Mouse (Mus musculus) intestine, embryonic 15.5 days (tissue): ENCODE results near the gene Nuak1. TPM values are rescaled to one million over a fixed set of nuclear protein-coding genes. Genes with fewer than 3 reads are reported as not detected.
"Not testable (repeated sequence)": the region's sequence is repeated elsewhere in the genome, so short reads cannot be mapped to it uniquely, and the experiment has no call there.

Source experiments
- ATAC-seq: fragments of 200-750 bp; cut with Nextera tagmentation; 2 replicates; pipeline ENCODE4 v1.8.0; 2017; ENCODE audit warnings: moderate TSS enrichment, moderate library complexity
- H3K27ac ChIP-seq: fragments of 300-500 bp; sonication (generic); 2 replicates; pipeline ENCODE4 v1.5.1; 2015; ENCODE audit warnings: mild to moderate bottlenecking, inconsistent platforms
- H3K27me3 ChIP-seq: fragments of 300-500 bp; sonication (generic); replicated peaks from 2 replicates; pipeline ENCODE4 v1.6.1; 2015; ENCODE audit warnings: inconsistent platforms
- H3K36me3 ChIP-seq: fragments of 300-500 bp; sonication (generic); 2 replicates; pipeline ENCODE4 v1.6.1; 2015; ENCODE audit warnings: inconsistent platforms
- H3K4me1 ChIP-seq: fragments of 300-500 bp; sonication (generic); replicated peaks from 2 replicates; pipeline ENCODE4 v1.6.1; 2015; ENCODE audit warnings: inconsistent platforms
- H3K4me2 ChIP-seq: fragments of 300-500 bp; sonication (generic); replicated peaks from 2 replicates; pipeline ENCODE4 v1.6.1; 2015; ENCODE audit warnings: mild to moderate bottlenecking, inconsistent platforms
- H3K4me3 ChIP-seq: fragments of 300-500 bp; sonication (generic); replicated peaks from 2 replicates; pipeline ENCODE4 v1.5.1; 2015; ENCODE audit warnings: inconsistent platforms
- H3K9ac ChIP-seq: fragments of 300-500 bp; sonication (generic); 2 replicates; pipeline ENCODE4 v1.6.1; 2015; ENCODE audit warnings: inconsistent platforms
- H3K9me3 ChIP-seq: fragments of 300-500 bp; sonication (generic); 2 replicates; pipeline ENCODE4 v1.6.1; 2016; ENCODE audit warnings: inconsistent platforms
- WGBS: fragments of 180-500 bp; shearing (Covaris S2); methylation state at CpG from one replicate; pipeline ENCODE4 v1.1.7; 2015; 5-methylcytosine and 5-hydroxymethylcytosine counted together
- polyA plus RNA-seq: library from polyadenylated mRNA; unstranded; fragments of >200 nt; fragmentation: Nextera tagmentation; extraction: Ambion mirVana; gene quantifications from 2 replicates; pipeline ENCODE4 v1.2.1, GENCODE M21; 2015

Nuak1 gene
- 0.92 and 0.97 TPM in 2 replicates for polyA plus RNA-seq

DNA sequence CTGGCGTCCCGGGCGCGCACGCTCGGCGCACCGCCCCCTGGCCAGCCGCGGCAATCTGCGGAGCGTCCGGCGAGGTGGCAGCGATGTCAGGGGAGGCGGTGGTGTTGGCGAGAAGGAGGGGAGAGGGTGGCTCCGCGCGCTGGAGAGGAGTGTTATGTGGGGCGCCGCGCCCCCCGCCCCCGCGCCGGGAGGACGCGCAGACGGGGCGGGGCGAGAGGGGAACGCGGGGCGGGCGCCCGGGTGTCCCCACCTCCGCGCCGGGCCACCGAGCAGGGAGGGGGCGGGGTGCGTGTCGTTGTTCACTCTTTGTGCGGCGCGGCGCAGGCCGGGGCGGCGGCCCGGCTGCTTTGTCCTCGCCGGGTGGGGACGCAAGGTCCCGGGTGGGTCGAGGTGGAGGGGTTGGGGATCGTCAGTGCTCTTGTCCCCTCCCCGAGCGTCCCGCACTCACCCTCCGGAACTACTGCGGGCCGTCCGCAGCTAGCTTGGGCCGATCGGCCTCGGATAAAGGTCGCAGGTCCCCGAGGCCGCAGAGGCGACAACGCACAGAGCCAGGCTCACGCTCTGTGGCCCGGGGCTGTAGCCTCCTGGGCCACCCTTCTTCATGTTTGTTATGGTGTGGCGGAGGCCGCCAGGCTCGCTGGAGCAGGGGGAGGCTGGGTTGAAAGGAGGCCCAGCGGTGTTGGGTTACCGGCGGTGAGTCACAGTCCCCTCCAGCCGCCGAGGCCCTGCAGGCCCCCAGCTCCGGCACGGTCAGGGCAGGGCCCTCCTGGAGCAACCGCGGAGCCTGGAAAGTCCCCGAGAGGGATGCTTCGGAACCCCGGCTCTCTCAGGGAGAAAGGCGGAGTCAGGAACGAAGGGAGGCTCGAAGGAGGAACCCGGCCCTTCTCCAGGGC is at the start of gene Nuak1:
Nuak1 (minus strand) TSS at position 57 of the 893 bp plus-strand sequence.
- H3K27me3 ChIP-seq = no peaks in the 10 kb centered on the region
- H3K9ac ChIP-seq = peak within 1 kb of the TSS; percentile 97
- H3K36me3 ChIP-seq = no peaks in the 10 kb centered on the region
- H3K4me2 ChIP-seq = peak within 1 kb of the TSS; percentile 89
- H3K4me1 ChIP-seq = peaks cover 21% of the 10 kb centered on the region; the same call in 1 of the 2 replicates
- ATAC-seq = peak; percentile 92
- H3K27ac ChIP-seq = peak within 1 kb of the TSS; percentile 90
- WGBS = under 1% methylated on average over 64 of the region's 94 CpGs
- H3K9me3 ChIP-seq = no peaks in the 10 kb centered on the region
- H3K4me3 ChIP-seq = peak within 1 kb of the TSS; percentile 73

GRCm38 (mm10) chr10:84490115-84490514 is 49.7 kb upstream of the Nuak1 start:
- Histone ChIP-seq H3K4me3 (no peak overlapping the region), H3K9me3 (no peaks in the 10 kb centered on the region), H3K27me3 (no peaks in the 10 kb centered on the region), H3K4me1 (no peaks in the 10 kb centered on the region), H3K27ac (no peak overlapping the region), H3K36me3 (no peaks in the 10 kb centered on the region), H3K4me2 (no peak overlapping the region), H3K9ac (no peak overlapping the region)
- WGBS = 88% methylated on average over 5 of the region's 5 CpGs
- no peak for ATAC-seq

DNA sequence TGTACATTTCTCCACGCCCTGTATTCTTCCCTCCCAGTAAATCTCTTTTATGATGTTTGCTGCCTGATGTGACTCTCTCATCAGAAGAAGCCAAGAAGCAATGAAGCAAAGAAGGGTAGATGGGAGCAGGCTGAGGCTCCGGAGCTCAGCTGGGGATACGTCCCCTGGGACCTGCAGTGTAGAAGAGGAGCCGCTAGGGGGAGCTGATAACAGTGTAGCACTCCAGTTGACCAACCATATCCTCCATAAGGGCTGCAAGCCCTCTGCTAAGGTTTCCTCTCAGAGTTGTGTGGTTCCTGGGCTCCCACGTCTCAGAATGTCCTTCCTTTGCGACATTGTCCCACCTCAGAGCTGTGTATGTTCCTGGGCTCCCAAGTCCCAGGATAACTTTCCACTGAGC is 47.9 kb upstream of the Nuak1 start:
- 46% methylated on average over 6 of the region's 6 CpGs for WGBS
- H3K27me3 ChIP-seq = no peaks in the 10 kb centered on the region
- no peaks in the 10 kb centered on the region for H3K4me1 ChIP-seq
- no peak overlapping the region for H3K4me2 ChIP-seq
- ATAC-seq = no peak
- H3K27ac ChIP-seq = no peak overlapping the region
- H3K4me3 ChIP-seq = no peak overlapping the region
- no peak overlapping the region for H3K9ac ChIP-seq
- no peaks in the 10 kb centered on the region for H3K9me3 ChIP-seq
- no peaks in the 10 kb centered on the region for H3K36me3 ChIP-seq

DNA sequence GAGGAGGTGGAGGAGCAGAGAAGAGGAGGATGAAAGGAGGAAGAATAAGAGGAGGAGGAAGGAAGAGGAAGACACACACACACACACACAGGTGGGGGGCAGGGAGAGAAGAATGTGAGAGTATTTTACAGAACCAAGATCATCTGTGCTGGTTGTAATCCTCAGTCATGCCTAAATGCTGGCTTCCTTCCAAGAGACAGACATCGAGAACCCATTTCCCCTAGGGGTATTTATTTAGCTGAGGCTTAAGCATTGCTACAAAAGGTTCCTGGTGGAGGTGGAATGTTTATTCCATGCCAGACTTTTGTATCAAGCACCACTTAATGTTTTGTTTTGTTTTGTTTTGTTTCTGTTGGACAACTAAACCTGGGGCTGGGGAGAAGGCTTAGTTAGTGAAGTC is 44.3 kb upstream of the Nuak1 start:
- H3K36me3 ChIP-seq = no peaks in the 10 kb centered on the region
- ATAC-seq = no peak
- no peaks in the 10 kb centered on the region for H3K27me3 ChIP-seq
- no peaks in the 10 kb centered on the region for H3K9me3 ChIP-seq
- no peak overlapping the region for H3K4me3 ChIP-seq
- no peak overlapping the region for H3K9ac ChIP-seq
- WGBS = 21% methylated on average over 1 of the region's 1 CpGs
- no peak overlapping the region for H3K4me2 ChIP-seq
- H3K27ac ChIP-seq = no peak overlapping the region
- H3K4me1 ChIP-seq = no peaks in the 10 kb centered on the region

DNA sequence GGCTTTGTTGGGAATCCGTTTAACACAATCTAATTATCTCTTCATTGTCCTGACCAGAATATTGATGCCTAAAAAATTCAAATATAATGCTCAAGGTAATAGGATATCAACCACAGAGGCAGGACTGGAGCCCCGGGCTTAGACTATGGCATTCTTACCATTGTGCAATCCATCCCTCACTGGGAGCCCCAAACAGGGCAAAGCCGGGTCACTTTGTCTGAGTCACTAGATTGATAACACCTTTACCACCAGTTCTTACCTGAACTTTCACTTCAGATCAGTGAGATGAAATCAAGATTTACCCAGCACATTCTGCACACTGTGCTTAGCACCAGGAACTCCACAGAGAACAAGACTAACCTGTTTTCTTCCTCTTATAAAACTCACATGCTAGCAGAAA is 43.2 kb upstream of the Nuak1 start:
- no peaks in the 10 kb centered on the region for H3K9me3 ChIP-seq
- no peak overlapping the region for H3K27ac ChIP-seq
- H3K9ac ChIP-seq = no peak overlapping the region
- H3K36me3 ChIP-seq = no peaks in the 10 kb centered on the region
- no peak overlapping the region for H3K4me2 ChIP-seq
- H3K4me3 ChIP-seq = no peak overlapping the region
- 59% methylated on average over 3 of the region's 3 CpGs for WGBS
- H3K4me1 ChIP-seq = no peaks in the 10 kb centered on the region
- ATAC-seq = peak; percentile 89
- H3K27me3 ChIP-seq = no peaks in the 10 kb centered on the region

DNA sequence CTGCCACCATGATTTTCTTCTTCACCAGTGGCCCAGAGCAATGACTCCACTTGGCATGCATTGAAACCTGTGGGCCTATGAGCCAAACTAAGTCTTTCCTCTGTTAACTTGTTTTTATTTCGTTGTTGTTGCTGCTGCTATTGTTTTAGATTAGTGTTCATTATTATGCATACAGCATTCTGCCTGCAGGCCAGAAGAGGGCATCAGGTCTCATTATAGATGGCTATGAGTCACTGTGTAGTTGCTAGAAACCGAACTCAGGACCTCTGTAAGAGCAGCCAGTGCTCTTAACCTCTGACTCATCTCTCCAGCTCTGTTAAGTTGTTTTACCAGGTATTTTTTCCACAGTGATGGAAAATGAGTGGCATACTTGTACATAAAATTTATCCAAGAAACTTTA is 42.7 kb upstream of the Nuak1 start:
- 91% methylated on average over 2 of the region's 2 CpGs for WGBS
- H3K36me3 ChIP-seq = no peaks in the 10 kb centered on the region
- H3K4me2 ChIP-seq = no peak overlapping the region
- ATAC-seq = no peak
- H3K27me3 ChIP-seq = no peaks in the 10 kb centered on the region
- H3K9ac ChIP-seq = no peak overlapping the region
- H3K4me1 ChIP-seq = no peaks in the 10 kb centered on the region
- no peaks in the 10 kb centered on the region for H3K9me3 ChIP-seq
- H3K4me3 ChIP-seq = no peak overlapping the region
- H3K27ac ChIP-seq = no peak overlapping the region

DNA sequence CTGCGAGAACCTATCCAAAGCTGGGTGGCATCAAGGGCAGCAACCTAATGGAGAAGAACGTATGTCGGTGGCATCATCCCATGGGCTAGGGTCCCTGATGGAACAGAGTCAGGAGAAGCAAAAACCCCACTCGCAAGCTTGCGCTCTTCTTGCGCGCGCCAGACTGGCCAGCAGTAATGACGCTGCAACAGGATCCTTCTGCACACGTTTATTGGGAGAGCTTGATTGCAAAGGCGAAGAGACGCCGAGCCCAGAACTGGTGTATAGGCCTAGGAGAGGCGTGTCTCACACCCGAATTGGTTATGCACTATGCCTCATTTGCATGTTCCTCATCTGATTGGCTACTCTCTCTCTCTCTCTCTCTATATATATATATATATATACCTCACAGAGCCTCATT is 42.0 kb upstream of the Nuak1 start:
- not testable (repeated sequence) for ATAC-seq, H3K9ac ChIP-seq, H3K4me1 ChIP-seq, H3K27ac ChIP-seq, H3K4me2 ChIP-seq, H3K27me3 ChIP-seq, H3K4me3 ChIP-seq, H3K36me3 ChIP-seq, H3K9me3 ChIP-seq
- 92% methylated on average over 15 of the region's 15 CpGs for WGBS

DNA sequence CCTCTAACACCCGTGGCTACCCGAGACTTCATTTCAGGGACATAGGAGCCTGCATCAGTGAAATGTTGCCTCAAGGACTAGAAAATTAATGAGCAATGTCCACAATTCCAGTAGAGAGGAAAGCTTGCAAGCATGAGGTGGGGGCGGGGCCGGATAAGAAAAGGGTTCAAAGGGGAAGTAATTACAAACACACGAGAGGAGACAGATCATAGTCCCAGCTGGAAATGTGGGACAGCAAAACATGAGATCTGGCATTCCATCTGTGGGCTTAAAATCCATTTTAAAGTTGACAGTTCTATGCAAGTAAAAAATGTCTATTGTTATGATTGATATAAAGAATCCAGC is 40.9 kb upstream of the Nuak1 start:
- H3K4me3 ChIP-seq = no peak overlapping the region
- WGBS = 62% methylated on average over 5 of the region's 5 CpGs
- H3K36me3 ChIP-seq = no peaks in the 10 kb centered on the region
- no peak overlapping the region for H3K4me2 ChIP-seq
- H3K9me3 ChIP-seq = no peaks in the 10 kb centered on the region
- H3K27me3 ChIP-seq = no peaks in the 10 kb centered on the region
- H3K4me1 ChIP-seq = peaks cover 5% of the 10 kb centered on the region
- H3K9ac ChIP-seq = no peak overlapping the region
- no peak for ATAC-seq
- no peak overlapping the region for H3K27ac ChIP-seq

DNA sequence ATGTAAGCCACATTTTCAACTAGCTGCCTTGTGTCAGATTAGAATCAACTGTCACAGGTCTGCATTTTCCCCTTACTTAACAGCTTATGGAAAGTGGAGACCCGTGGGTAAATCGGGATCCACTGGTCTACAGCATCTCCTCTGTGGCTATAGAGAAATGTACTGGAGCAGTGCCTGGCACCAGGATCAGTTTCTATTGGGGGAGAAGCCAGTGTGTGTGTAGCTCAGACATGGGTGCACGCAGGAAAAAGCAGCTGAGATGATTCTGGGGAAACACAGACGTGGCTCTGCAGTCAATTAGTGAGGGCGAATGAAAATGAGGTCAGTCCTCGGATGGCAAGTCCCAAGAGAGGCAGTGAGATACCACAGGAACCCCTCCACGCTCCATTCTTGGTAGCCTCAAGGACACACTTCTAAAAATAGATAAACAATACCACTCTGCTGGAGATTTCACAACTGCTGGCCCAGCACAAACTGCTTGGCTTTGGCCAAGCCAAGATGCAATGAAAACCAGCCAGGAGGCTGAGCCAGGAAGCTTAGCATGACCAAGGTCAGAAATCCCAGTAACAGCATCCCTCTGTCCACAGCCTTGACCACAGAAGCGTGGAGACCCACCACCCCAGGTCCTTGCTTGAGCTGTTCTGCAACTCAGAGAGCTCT is 40.4 kb upstream of the Nuak1 start:
- Histone ChIP-seq H3K36me3 (no peaks in the 10 kb centered on the region), H3K9ac (no peak overlapping the region), H3K27ac (no peak overlapping the region), H3K4me2 (no peak overlapping the region), H3K9me3 (no peaks in the 10 kb centered on the region), H3K27me3 (no peaks in the 10 kb centered on the region), H3K4me3 (no peak overlapping the region), H3K4me1 (peaks cover 5% of the 10 kb centered on the region)
- 55% methylated on average over 8 of the region's 8 CpGs for WGBS
- no peak for ATAC-seq

GRCm38 (mm10) chr10:84480146-84480545 is 39.7 kb upstream of the Nuak1 start:
- Histone ChIP-seq H3K4me3 (no peak overlapping the region), H3K27me3 (no peaks in the 10 kb centered on the region), H3K4me1 (peaks cover 5% of the 10 kb centered on the region), H3K36me3 (no peaks in the 10 kb centered on the region), H3K9ac (no peak overlapping the region), H3K9me3 (no peaks in the 10 kb centered on the region), H3K27ac (no peak overlapping the region), H3K4me2 (no peak overlapping the region)
- 88% methylated on average over 4 of the region's 4 CpGs for WGBS
- ATAC-seq = no peak

DNA sequence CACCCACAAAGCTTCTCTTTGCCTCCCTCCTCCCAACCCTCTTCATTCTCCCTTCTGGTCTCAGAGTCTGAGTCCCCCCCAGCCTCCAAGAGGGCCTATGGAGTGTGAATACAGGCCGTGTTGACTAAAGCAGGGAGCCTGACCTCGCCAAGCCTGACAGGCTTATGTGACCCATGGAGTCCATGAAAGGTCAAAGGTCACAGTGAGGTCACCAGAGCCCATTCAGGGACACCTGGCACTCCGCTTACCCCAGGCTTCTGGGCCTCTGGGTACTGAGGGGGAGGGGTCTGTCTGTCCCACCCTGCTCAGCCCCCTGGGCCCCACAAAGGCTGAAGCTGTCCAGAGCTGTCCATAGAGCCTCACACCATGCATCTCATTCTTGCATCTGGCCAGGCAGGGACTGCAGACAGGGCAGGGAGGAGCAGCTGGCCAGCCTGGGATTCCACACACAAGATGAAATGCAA is 37.2 kb upstream of the Nuak1 start:
- Histone ChIP-seq H3K4me2 (no peak overlapping the region), H3K4me1 (peaks cover 5% of the 10 kb centered on the region), H3K36me3 (no peaks in the 10 kb centered on the region), H3K27ac (no peak overlapping the region), H3K9ac (no peak overlapping the region), H3K27me3 (no peaks in the 10 kb centered on the region), H3K4me3 (no peak overlapping the region), H3K9me3 (no peaks in the 10 kb centered on the region)
- 18% methylated on average over 3 of the region's 3 CpGs for WGBS
- no peak for ATAC-seq

- Histone ChIP-seq H3K27ac (no peak overlapping the region), H3K9me3 (no peaks in the 10 kb centered on the region), H3K4me3 (no peak overlapping the region), H3K4me2 (no peak overlapping the region), H3K4me1 (peaks cover 5% of the 10 kb centered on the region), H3K9ac (no peak overlapping the region), H3K36me3 (no peaks in the 10 kb centered on the region), H3K27me3 (no peaks in the 10 kb centered on the region)
- 58% methylated on average over 4 of the region's 4 CpGs for WGBS
- ATAC-seq = no peak
Observed at GRCm38 (mm10) chr10:84477045-84477612, 36.7 kb upstream of the Nuak1 start.
